Mouse (Mus musculus) lung, embryonic 14.5 days (tissue): ENCODE measurements around the gene Asmt. TPM values are rescaled to one million over a fixed set of nuclear protein-coding genes. Genes with fewer than 3 reads are reported as not detected.

Source experiments
- ATAC-seq: fragments of 200-750 bp; cut with Nextera tagmentation; 2 replicates; pipeline ENCODE4 v1.8.0; 2017; ENCODE audit warnings: mild to moderate bottlenecking, moderate TSS enrichment, moderate library complexity; ENCODE audit not compliant: insufficient read depth
- DNase-seq: peaks from one replicate; pipeline ENCODE4 v3.0.0-alpha.2; 2015
- H3K27ac ChIP-seq: fragments of 300-500 bp; sonication (generic); 2 replicates; pipeline ENCODE4 v1.5.1; 2014; ENCODE audit warnings: low read depth, mild to moderate bottlenecking, moderate library complexity
- H3K27me3 ChIP-seq: fragments of 300-500 bp; sonication (generic); 2 replicates; pipeline ENCODE4 v1.6.1; 2014; ENCODE audit warnings: low read length, control low read depth; ENCODE audit not compliant: insufficient read depth
- H3K36me3 ChIP-seq: fragments of 300-500 bp; sonication (generic); 2 replicates; pipeline ENCODE4 v1.6.1; 2014; ENCODE audit warnings: control low read depth; ENCODE audit not compliant: insufficient read depth
- H3K4me1 ChIP-seq: fragments of 300-500 bp; sonication (generic); 2 replicates; pipeline ENCODE4 v1.6.1; 2014; ENCODE audit warnings: antibody characterized with exemption, control low read depth; ENCODE audit not compliant: insufficient read depth
- H3K4me2 ChIP-seq: fragments of 300-500 bp; sonication (generic); 2 replicates; pipeline ENCODE4 v1.6.1; 2014; ENCODE audit warnings: mild to moderate bottlenecking
- H3K4me3 ChIP-seq: fragments of 300-500 bp; sonication (generic); 2 replicates; pipeline ENCODE4 v1.5.1; 2014; ENCODE audit warnings: low read depth, low read length
- H3K9ac ChIP-seq: fragments of 300-500 bp; sonication (generic); 2 replicates; pipeline ENCODE4 v1.6.1; 2014
- H3K9me3 ChIP-seq: fragments of 300-500 bp; sonication (generic); 2 replicates; pipeline ENCODE4 v1.6.1; 2016; ENCODE audit warnings: low read depth, low read length, control low read depth
- CTCF ChIP-seq: IDR thresholded peaks from 2 replicates; pipeline ENCODE4 v1.5.1; 2016; ENCODE audit warnings: antibody characterized with exemption, low read depth
- whole genome bisulfite sequencing: fragments of 180-500 bp; shearing (Covaris S2); extraction: QIAGEN DNeasy Blood & Tissue Kit; methylation state at CpG from one replicate; pipeline ENCODE4 v1.1.7; 2014; 5-methylcytosine and 5-hydroxymethylcytosine counted together
- polyA plus RNA-seq: library from polyadenylated mRNA; unstranded; fragments of >200 nt; fragmentation: Nextera tagmentation; extraction: Ambion mirVana; gene quantifications from 2 replicates; pipeline ENCODE4 v1.2.1, GENCODE M21; 2014

Asmt gene
- polyA plus RNA-seq, 1 experiment from 2014 or later = not detected

GRCm38 (mm10) chrX:170677266-170677665, 4.8 kb downstream of the Asmt start:
- TF ChIP-seq CTCF = no peak
- H3K9ac ChIP-seq = no peak overlapping the region
- no peak for ATAC-seq
- no peak for DNase-seq
- no peak overlapping the region for H3K4me3 ChIP-seq
- no peak overlapping the region for H3K4me2 ChIP-seq
- 93% methylated on average over 11 of the region's 17 CpGs for WGBS
- H3K27me3 ChIP-seq = no peaks in the 10 kb centered on the region
- no peaks in the 10 kb centered on the region for H3K36me3 ChIP-seq
- no peak overlapping the region for H3K27ac ChIP-seq
- no peaks in the 10 kb centered on the region for H3K4me1 ChIP-seq
- peaks cover 53% of the 10 kb centered on the region for H3K9me3 ChIP-seq

- 92% methylated on average over 35 of the region's 53 CpGs for WGBS
- no peak for TF ChIP-seq CTCF
- Histone ChIP-seq H3K4me2 (no peak overlapping the region), H3K9ac (no peak overlapping the region), H3K27me3 (no peaks in the 10 kb centered on the region), H3K9me3 (peaks cover 50% of the 10 kb centered on the region), H3K36me3 (no peaks in the 10 kb centered on the region), H3K4me1 (no peaks in the 10 kb centered on the region), H3K27ac (no peak overlapping the region), H3K4me3 (no peak overlapping the region)
- no peak for ATAC-seq
- DNase-seq = no peak
These were observed 5.2 kb downstream of the Asmt start for GRCm38 (mm10) chrX:170677680-170678079.
